Mouse (Mus musculus): Measurements from ENCODE around the gene Fkbp15. TPM values are rescaled to one million over a fixed set of nuclear protein-coding genes. Genes with fewer than 3 reads are reported as not detected.

The Fkbp15 gene
- polyA plus RNA-seq, 1 experiment from 2014 or later, result 24.3 TPM

- Histone ChIP-seq H3K9ac (ENCODE audit: low read depth, low read length) (no peak overlapping the region), H3K4me2 (ENCODE audit: low read depth, low read length) (no peak overlapping the region), H3K4me1 (ENCODE audit: control insufficient read depth, insufficient read depth, low read length) (no peaks in the 10 kb centered on the region), H3K4me3 (ENCODE audit: low read length) (no peak overlapping the region), H3K27me3 (replicated peaks; ENCODE audit: control insufficient read depth, insufficient read depth, low read length) (no peaks in the 10 kb centered on the region), H3K9me3 (ENCODE audit: control insufficient read depth, low read length) (no peaks in the 10 kb centered on the region), H3K27ac (ENCODE audit: low read length) (no peak overlapping the region), H3K36me3 (ENCODE audit: control insufficient read depth, insufficient read depth, low read length) (peaks cover 9% of the 10 kb centered on the region; the same call in 1 of the 2 replicates)
- WGBS, result 86% methylated on average over 9 of the region's 9 CpGs
- ATAC-seq, result no peak
These were observed 46.6 kb downstream of the Fkbp15 start for GRCm38 (mm10) chr4:62313641-62314211.

- no peak for ATAC-seq
- Histone ChIP-seq H3K4me3 (ENCODE audit: low read length) (no peak overlapping the region), H3K9me3 (ENCODE audit: control insufficient read depth, low read length) (no peaks in the 10 kb centered on the region), H3K27ac (ENCODE audit: low read length) (no peak overlapping the region), H3K36me3 (ENCODE audit: control insufficient read depth, insufficient read depth, low read length) (peaks cover 9% of the 10 kb centered on the region; the same call in 1 of the 2 replicates), H3K4me1 (ENCODE audit: control insufficient read depth, insufficient read depth, low read length) (no peaks in the 10 kb centered on the region), H3K9ac (ENCODE audit: low read depth, low read length) (no peak overlapping the region), H3K27me3 (replicated peaks; ENCODE audit: control insufficient read depth, insufficient read depth, low read length) (no peaks in the 10 kb centered on the region), H3K4me2 (ENCODE audit: low read depth, low read length) (no peak overlapping the region)
- WGBS, result 93% methylated on average over 2 of the region's 2 CpGs
These were observed 47.5 kb downstream of the Fkbp15 start for GRCm38 (mm10) chr4:62312821-62313220.

- H3K27ac ChIP-seq (ENCODE audit: low read length), result no peak overlapping the region
- H3K4me3 ChIP-seq (ENCODE audit: low read length), result no peak overlapping the region
- no peak for ATAC-seq
- H3K4me2 ChIP-seq (ENCODE audit: low read depth, low read length), result no peak overlapping the region
- H3K4me1 ChIP-seq (ENCODE audit: control insufficient read depth, insufficient read depth, low read length), result no peaks in the 10 kb centered on the region
- H3K27me3 ChIP-seq (replicated peaks; ENCODE audit: control insufficient read depth, insufficient read depth, low read length), result no peaks in the 10 kb centered on the region
- H3K36me3 ChIP-seq (ENCODE audit: control insufficient read depth, insufficient read depth, low read length), result peaks cover 8% of the 10 kb centered on the region
- no peaks in the 10 kb centered on the region for H3K9me3 ChIP-seq (ENCODE audit: control insufficient read depth, low read length)
- no peak overlapping the region for H3K9ac ChIP-seq (ENCODE audit: low read depth, low read length)
These were observed 51.9 kb downstream of the Fkbp15 start for GRCm38 (mm10) chr4:62308406-62308805.

GRCm38 (mm10) chr4:62306840-62307239, 53.5 kb downstream of the Fkbp15 start:
- Histone ChIP-seq H3K9ac (ENCODE audit: low read depth, low read length) (no peak overlapping the region), H3K4me2 (ENCODE audit: low read depth, low read length) (no peak overlapping the region), H3K4me1 (ENCODE audit: control insufficient read depth, insufficient read depth, low read length) (no peaks in the 10 kb centered on the region), H3K27ac (ENCODE audit: low read length) (no peak overlapping the region), H3K4me3 (ENCODE audit: low read length) (no peak overlapping the region), H3K9me3 (ENCODE audit: control insufficient read depth, low read length) (no peaks in the 10 kb centered on the region), H3K36me3 (ENCODE audit: control insufficient read depth, insufficient read depth, low read length) (peaks cover 11% of the 10 kb centered on the region), H3K27me3 (replicated peaks; ENCODE audit: control insufficient read depth, insufficient read depth, low read length) (no peaks in the 10 kb centered on the region)
- ATAC-seq, result no peak
- WGBS, result 91% methylated on average over 4 of the region's 4 CpGs

- Histone ChIP-seq H3K36me3 (ENCODE audit: control insufficient read depth, insufficient read depth, low read length) (peaks cover 7% of the 10 kb centered on the region), H3K4me3 (ENCODE audit: low read length) (no peak overlapping the region), H3K27me3 (replicated peaks; ENCODE audit: control insufficient read depth, insufficient read depth, low read length) (no peaks in the 10 kb centered on the region), H3K4me1 (ENCODE audit: control insufficient read depth, insufficient read depth, low read length) (no peaks in the 10 kb centered on the region), H3K9ac (ENCODE audit: low read depth, low read length) (no peak overlapping the region), H3K27ac (ENCODE audit: low read length) (no peak overlapping the region), H3K4me2 (ENCODE audit: low read depth, low read length) (no peak overlapping the region), H3K9me3 (ENCODE audit: control insufficient read depth, low read length) (no peaks in the 10 kb centered on the region)
- ATAC-seq, result no peak
- whole genome bisulfite sequencing, result 89% methylated on average over 1 of the region's 1 CpGs
These were observed 54.0 kb downstream of the Fkbp15 start for GRCm38 (mm10) chr4:62306301-62306700.

GRCm38 (mm10) chr4:62303288-62303687, 57.1 kb downstream of the Fkbp15 start:
- 62% methylated on average over 1 of the region's 1 CpGs for WGBS
- ATAC-seq, result no peak
- Histone ChIP-seq H3K36me3 (ENCODE audit: control insufficient read depth, insufficient read depth, low read length) (peaks cover 22% of the 10 kb centered on the region), H3K4me2 (ENCODE audit: low read depth, low read length) (no peak overlapping the region), H3K27me3 (replicated peaks; ENCODE audit: control insufficient read depth, insufficient read depth, low read length) (no peaks in the 10 kb centered on the region), H3K9ac (ENCODE audit: low read depth, low read length) (no peak overlapping the region), H3K4me1 (ENCODE audit: control insufficient read depth, insufficient read depth, low read length) (no peaks in the 10 kb centered on the region), H3K27ac (ENCODE audit: low read length) (no peak overlapping the region), H3K9me3 (ENCODE audit: control insufficient read depth, low read length) (no peaks in the 10 kb centered on the region), H3K4me3 (ENCODE audit: low read length) (no peak overlapping the region)

- no peaks in the 10 kb centered on the region for H3K4me1 ChIP-seq (ENCODE audit: control insufficient read depth, insufficient read depth, low read length)
- 46% methylated on average over 2 of the region's 2 CpGs for WGBS
- H3K27ac ChIP-seq (ENCODE audit: low read length), result no peak overlapping the region
- H3K27me3 ChIP-seq (replicated peaks; ENCODE audit: control insufficient read depth, insufficient read depth, low read length), result no peaks in the 10 kb centered on the region
- H3K36me3 ChIP-seq (ENCODE audit: control insufficient read depth, insufficient read depth, low read length), result peaks cover 22% of the 10 kb centered on the region
- H3K9ac ChIP-seq (ENCODE audit: low read depth, low read length), result no peak overlapping the region
- no peak overlapping the region for H3K4me2 ChIP-seq (ENCODE audit: low read depth, low read length)
- no peak for ATAC-seq
- no peaks in the 10 kb centered on the region for H3K9me3 ChIP-seq (ENCODE audit: control insufficient read depth, low read length)
- H3K4me3 ChIP-seq (ENCODE audit: low read length), result no peak overlapping the region
These were observed 57.6 kb downstream of the Fkbp15 start for GRCm38 (mm10) chr4:62302795-62303194.

- H3K9ac ChIP-seq (ENCODE audit: low read depth, low read length), result no peak overlapping the region
- H3K9me3 ChIP-seq (ENCODE audit: control insufficient read depth, low read length), result no peaks in the 10 kb centered on the region
- peaks cover 25% of the 10 kb centered on the region for H3K36me3 ChIP-seq (ENCODE audit: control insufficient read depth, insufficient read depth, low read length)
- no peaks in the 10 kb centered on the region for H3K27me3 ChIP-seq (replicated peaks; ENCODE audit: control insufficient read depth, insufficient read depth, low read length)
- 86% methylated on average over 2 of the region's 2 CpGs for WGBS
- H3K4me2 ChIP-seq (ENCODE audit: low read depth, low read length), result no peak overlapping the region
- no peak for ATAC-seq
- H3K4me3 ChIP-seq (ENCODE audit: low read length), result no peak overlapping the region
- H3K27ac ChIP-seq (ENCODE audit: low read length), result no peak overlapping the region
- H3K4me1 ChIP-seq (ENCODE audit: control insufficient read depth, insufficient read depth, low read length), result no peaks in the 10 kb centered on the region
These were observed 60.3 kb downstream of the Fkbp15 start for GRCm38 (mm10) chr4:62300001-62300400.

- H3K4me3 ChIP-seq (ENCODE audit: low read length), result no peak overlapping the region
- peaks cover 20% of the 10 kb centered on the region for H3K36me3 ChIP-seq (ENCODE audit: control insufficient read depth, insufficient read depth, low read length)
- WGBS, result 76% methylated on average over 3 of the region's 3 CpGs
- no peak overlapping the region for H3K9ac ChIP-seq (ENCODE audit: low read depth, low read length)
- H3K9me3 ChIP-seq (ENCODE audit: control insufficient read depth, low read length), result no peaks in the 10 kb centered on the region
- H3K4me1 ChIP-seq (ENCODE audit: control insufficient read depth, insufficient read depth, low read length), result no peaks in the 10 kb centered on the region
- ATAC-seq, result no peak
- H3K27ac ChIP-seq (ENCODE audit: low read length), result no peak overlapping the region
- no peak overlapping the region for H3K4me2 ChIP-seq (ENCODE audit: low read depth, low read length)
- no peaks in the 10 kb centered on the region for H3K27me3 ChIP-seq (replicated peaks; ENCODE audit: control insufficient read depth, insufficient read depth, low read length)
These were observed 62.8 kb downstream of the Fkbp15 start for GRCm38 (mm10) chr4:62297280-62298130.

Measured in intestine, embryonic 16.5 days (tissue).